ENCODE assay signal across 9 mouse cellular contexts in the genomic region with DNA sequence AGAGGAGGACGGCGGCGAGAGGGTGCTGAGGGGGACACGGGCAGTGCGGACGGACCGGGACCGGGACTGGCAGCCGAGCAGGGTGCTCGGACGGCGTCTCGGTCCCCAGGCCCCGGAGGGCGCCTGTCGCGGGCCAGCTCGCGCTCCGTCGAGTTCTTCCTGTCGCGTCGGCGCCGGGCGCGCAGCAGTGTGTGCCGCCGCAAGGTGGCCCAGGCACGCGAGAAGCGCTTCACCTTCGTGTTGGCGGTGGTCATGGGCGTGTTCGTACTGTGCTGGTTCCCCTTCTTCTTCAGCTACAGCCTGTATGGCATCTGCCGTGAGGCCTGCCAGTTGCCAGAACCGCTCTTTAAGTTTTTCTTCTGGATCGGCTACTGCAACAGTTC. TPM values are rescaled to one million over a fixed set of nuclear protein-coding genes. Genes with fewer than 3 reads are reported as not detected.
DNase-seq lines count a peak whose midpoint lies in the region; ATAC-seq lines count a peak whose summit lies in the region.
"Had no signal": no experiment of that assay in that cellular context is flagged by ENCODE, and none has a peak within 500 bp of the region (broad histone marks: within the 10 kb centered on the region; RNA-seq: fewer than 3 reads in every experiment).

No protein-coding gene starts in this region.

- no peak overlapping the region for H3K9ac ChIP-seq in kidney, embryonic 15.5 days
- H3K9ac ChIP-seq in forebrain, embryonic 13.5 days, result no peak overlapping the region

- no peak overlapping the region for H3K27ac ChIP-seq in kidney, embryonic 15.5 days
- H3K27ac ChIP-seq in forebrain, embryonic 13.5 days, result no peak overlapping the region
- H3K27ac ChIP-seq in midbrain, embryonic 10.5 days (replicated peaks), result no peak overlapping the region

- H3K4me2 ChIP-seq in kidney, embryonic 15.5 days, result peak overlapping the region; percentile 96
- H3K4me2 ChIP-seq in forebrain, embryonic 13.5 days, result peak overlapping the region; percentile 77

- no peaks in the 10 kb centered on the region for H3K36me3 ChIP-seq in kidney, embryonic 15.5 days
- no peaks in the 10 kb centered on the region for H3K36me3 ChIP-seq in forebrain, embryonic 13.5 days (ENCODE audit: poor library complexity, severe bottlenecking)
- H3K36me3 ChIP-seq in midbrain, embryonic 10.5 days, result no peaks in the 10 kb centered on the region

- peaks cover 90% of the 10 kb centered on the region for H3K27me3 ChIP-seq in kidney, embryonic 15.5 days
- peaks cover 86% of the 10 kb centered on the region for H3K27me3 ChIP-seq in forebrain, embryonic 13.5 days
- H3K27me3 ChIP-seq in midbrain, embryonic 10.5 days (ENCODE audit: low read depth, poor library complexity, severe bottlenecking), result peaks cover 94% of the 10 kb centered on the region

- no peak for DNase-seq in kidney, adult 9 months
- DNase-seq in WW6 (ENCODE audit: low read depth, low spot score), result peak; percentile 31
- DNase-seq in midbrain, embryonic 10.5 days (ENCODE audit: low spot score), result peak; percentile 22
- no peak for DNase-seq in adrenal gland, postnatal 10 days
- DNase-seq in left cerebral cortex, postnatal 36 days (ENCODE audit: low spot score in 2 of 2), result no peak
- no peak for DNase-seq in B cell, adult 2 months
- DNase-seq: lung, postnatal 14 days had no signal

- intact Hi-C loops in left cerebral cortex, postnatal 36 days (cut with DNase I), result no loop called here

- peaks cover 29% of the 10 kb centered on the region for H3K4me1 ChIP-seq in kidney, embryonic 15.5 days
- H3K4me1 ChIP-seq in forebrain, embryonic 13.5 days, result peaks cover 24% of the 10 kb centered on the region
- H3K4me1 ChIP-seq in midbrain, embryonic 10.5 days, result peaks cover 30% of the 10 kb centered on the region

- no peaks in the 10 kb centered on the region for H3K9me3 ChIP-seq in kidney, embryonic 15.5 days (replicated peaks)
- H3K9me3 ChIP-seq in forebrain, embryonic 13.5 days (replicated peaks), result no peaks in the 10 kb centered on the region
- no peaks in the 10 kb centered on the region for H3K9me3 ChIP-seq in midbrain, embryonic 10.5 days (replicated peaks)

- WGBS in kidney, embryonic 15.5 days, result 3% methylated on average over 40 of the region's 40 CpGs
- 6% methylated on average over 38 of the region's 40 CpGs for WGBS in forebrain, embryonic 13.5 days
- 5% methylated on average over 39 of the region's 40 CpGs for WGBS in midbrain, embryonic 10.5 days

- no peak for ATAC-seq in kidney, embryonic 15.5 days (replicated peaks; ENCODE audit: low FRiP score)
- ATAC-seq in forebrain, embryonic 13.5 days, result no peak

- H3K4me3 ChIP-seq in kidney, embryonic 15.5 days (replicated peaks), result peak overlapping the region; percentile 56
- H3K4me3 ChIP-seq in forebrain, embryonic 13.5 days, result peak overlapping the region; percentile 46
- peak overlapping the region; percentile 62 for H3K4me3 ChIP-seq in midbrain, embryonic 10.5 days

RNA-seq across cellular contexts. Expression of gene Adra2c, which starts 2.7 kb away (rescaled TPM):
- 0.40 and 0.41 TPM in 2 replicates for polyA plus RNA-seq in kidney, embryonic 15.5 days (2015; fragmentation: Nextera tagmentation; extraction: Ambion mirVana)
- polyA plus RNA-seq in forebrain, embryonic 13.5 days (2015; fragmentation: Nextera tagmentation; extraction: Ambion mirVana), result 0.19 and 0.21 TPM in 2 replicates
- polyA plus RNA-seq in midbrain, embryonic 10.5 days (2016; fragmentation: Nextera tagmentation; extraction: Ambion mirVana), result not detected in 2 replicates
- total RNA-seq in adrenal gland, postnatal 10 days (2021), result 1 to 10 TPM in 1 of 2 experiments, under 1 TPM in 1; 0.69 to 1.2 TPM
- total RNA-seq in left cerebral cortex, postnatal 36 days (2021), result 10 to 100 TPM; 22.9 to 24.1 TPM

Comparison
In these comparisons a context has a peak if more than half of its experiments do, and no peak if none do; other contexts are left out.
1. DNase-seq: peak in WW6 (single experiment) and midbrain, embryonic 10.5 days (single experiment); none in kidney, adult 9 months (single experiment), adrenal gland, postnatal 10 days (single experiment), left cerebral cortex, postnatal 36 days (0 of 2) and B cell, adult 2 months (0 of 2).
2. Peak in every context shown above with its lines, with median percentiles within 50 percentile points of each other: H3K4me3 ChIP-seq.